Mouse (Mus musculus) hindbrain, embryonic 12.5 days (tissue): ENCODE results near the gene Usp7. TPM values are rescaled to one million over a fixed set of nuclear protein-coding genes. Genes with fewer than 3 reads are reported as not detected.
"Not testable (repeated sequence)": the region's sequence is repeated elsewhere in the genome, so short reads cannot be mapped to it uniquely, and the experiment has no call there.

Source experiments
- ATAC-seq: fragments of 200-750 bp; cut with Nextera tagmentation; 2 replicates; pipeline ENCODE4 v1.8.0; 2017; ENCODE audit warnings: moderate TSS enrichment; ENCODE audit not compliant: low FRiP score
- H3K27ac ChIP-seq: fragments of 300-500 bp; sonication (generic); 2 replicates; pipeline ENCODE4 v1.5.1; 2016; ENCODE audit warnings: mild to moderate bottlenecking
- H3K27me3 ChIP-seq: fragments of 300-500 bp; sonication (generic); 2 replicates; pipeline ENCODE4 v1.6.1; 2016; ENCODE audit warnings: mild to moderate bottlenecking
- H3K36me3 ChIP-seq: fragments of 300-500 bp; sonication (generic); 2 replicates; pipeline ENCODE4 v1.6.1; 2016; ENCODE audit warnings: mild to moderate bottlenecking
- H3K4me1 ChIP-seq: fragments of 300-500 bp; sonication (generic); 2 replicates; pipeline ENCODE4 v1.6.1; 2016
- H3K4me2 ChIP-seq: fragments of 300-500 bp; sonication (generic); replicated peaks from 2 replicates; pipeline ENCODE4 v1.6.1; 2016; ENCODE audit warnings: mild to moderate bottlenecking
- H3K4me3 ChIP-seq: fragments of 300-500 bp; sonication (generic); 2 replicates; pipeline ENCODE4 v1.5.1; 2016; ENCODE audit warnings: mild to moderate bottlenecking
- H3K9ac ChIP-seq: fragments of 300-500 bp; sonication (generic); 2 replicates; pipeline ENCODE4 v1.6.1; 2016; ENCODE audit warnings: mild to moderate bottlenecking, moderate library complexity
- H3K9me3 ChIP-seq: fragments of 300-500 bp; sonication (generic); replicated peaks from 2 replicates; pipeline ENCODE4 v1.6.1; 2016; ENCODE audit warnings: mild to moderate bottlenecking
- WGBS: fragments of 180-500 bp; shearing (Covaris S2); methylation state at CpG from one replicate; pipeline ENCODE4 v1.1.7; 2016; 5-methylcytosine and 5-hydroxymethylcytosine counted together
- polyA plus RNA-seq: library from polyadenylated mRNA; unstranded; fragments of >200 nt; fragmentation: Nextera tagmentation; extraction: Ambion mirVana; gene quantifications from 2 replicates; pipeline ENCODE4 v1.2.1, GENCODE M21; 2016

Gene Usp7
- polyA plus RNA-seq, 1 experiment from 2014 or later, result 34.9 TPM

GRCm38 (mm10) chr16:8743989-8744388 lies 48.1 kb downstream of the Usp7 start:
- WGBS, result 75% methylated on average over 3 of the region's 3 CpGs
- Histone ChIP-seq H3K4me3 (no peak overlapping the region), H3K27me3 (no peaks in the 10 kb centered on the region), H3K9ac (no peak overlapping the region), H3K4me2 (no peak overlapping the region), H3K4me1 (no peaks in the 10 kb centered on the region), H3K36me3 (no peaks in the 10 kb centered on the region), H3K27ac (no peak overlapping the region), H3K9me3 (no peaks in the 10 kb centered on the region)
- no peak for ATAC-seq

GRCm38 (mm10) chr16:8741697-8742096 lies 50.4 kb downstream of the Usp7 start:
- WGBS, result 73% methylated on average over 5 of the region's 5 CpGs
- no peak overlapping the region for H3K4me3 ChIP-seq
- no peak for ATAC-seq
- no peak overlapping the region for H3K27ac ChIP-seq
- no peaks in the 10 kb centered on the region for H3K36me3 ChIP-seq
- no peak overlapping the region for H3K9ac ChIP-seq
- no peaks in the 10 kb centered on the region for H3K9me3 ChIP-seq
- no peaks in the 10 kb centered on the region for H3K27me3 ChIP-seq
- peaks cover 6% of the 10 kb centered on the region for H3K4me1 ChIP-seq
- H3K4me2 ChIP-seq, result no peak overlapping the region

GRCm38 (mm10) chr16:8741110-8741509 lies 51.0 kb downstream of the Usp7 start:
- H3K4me2 ChIP-seq, result no peak overlapping the region
- ATAC-seq, result no peak
- 68% methylated on average over 1 of the region's 1 CpGs for WGBS

GRCm38 (mm10) chr16:8738542-8739514 lies 53.3 kb downstream of the Usp7 start:
- H3K9me3 ChIP-seq, result no peaks in the 10 kb centered on the region

More at GRCm38 (mm10) chr16:8741110-8741509, 51.0 kb downstream of the Usp7 start:
- H3K4me1 ChIP-seq, result peaks cover 12% of the 10 kb centered on the region
- no peak overlapping the region for H3K27ac ChIP-seq
- H3K36me3 ChIP-seq, result no peaks in the 10 kb centered on the region
- no peaks in the 10 kb centered on the region for H3K9me3 ChIP-seq
- H3K4me3 ChIP-seq, result no peak overlapping the region
- no peak overlapping the region for H3K9ac ChIP-seq
- no peaks in the 10 kb centered on the region for H3K27me3 ChIP-seq

GRCm38 (mm10) chr16:8737666-8738541 lies 54.2 kb downstream of the Usp7 start:
- Histone ChIP-seq H3K4me3 (peak overlapping the region; percentile 99), H3K27me3 (no peaks in the 10 kb centered on the region), H3K4me2 (peak overlapping the region; percentile 93), H3K4me1 (peaks cover 28% of the 10 kb centered on the region), H3K9me3 (no peaks in the 10 kb centered on the region), H3K9ac (peak overlapping the region; percentile 97), H3K36me3 (no peaks in the 10 kb centered on the region), H3K27ac (peak overlapping the region; percentile 91)
- peak; percentile 37 for ATAC-seq
- WGBS, result 0% methylated on average over 75 of the region's 110 CpGs

More at GRCm38 (mm10) chr16:8738542-8739514, 53.3 kb downstream of the Usp7 start:
- H3K27ac ChIP-seq, result peak overlapping the region; percentile 95
- whole genome bisulfite sequencing, result 2% methylated on average over 57 of the region's 126 CpGs
- H3K4me3 ChIP-seq, result peak overlapping the region; percentile 99
- peaks cover 28% of the 10 kb centered on the region for H3K4me1 ChIP-seq
- H3K27me3 ChIP-seq, result no peaks in the 10 kb centered on the region
- H3K4me2 ChIP-seq, result peak overlapping the region; percentile 63
- peak; percentile 92 for ATAC-seq
- H3K36me3 ChIP-seq, result no peaks in the 10 kb centered on the region
- H3K9ac ChIP-seq, result peak overlapping the region; percentile 97

- H3K4me3 ChIP-seq, result peak overlapping the region; percentile 99
- H3K27ac ChIP-seq, result peak overlapping the region; percentile 91; the same call in 1 of the 2 replicates
- no peak for ATAC-seq
- peak overlapping the region; percentile 93 for H3K4me2 ChIP-seq
- 1% methylated on average over 11 of the region's 11 CpGs for WGBS
- H3K9me3 ChIP-seq, result no peaks in the 10 kb centered on the region
- H3K27me3 ChIP-seq, result no peaks in the 10 kb centered on the region
- H3K4me1 ChIP-seq, result peaks cover 28% of the 10 kb centered on the region
- H3K9ac ChIP-seq, result peak overlapping the region; percentile 97
- H3K36me3 ChIP-seq, result no peaks in the 10 kb centered on the region
Measured at GRCm38 (mm10) chr16:8737341-8737665, 54.8 kb downstream of the Usp7 start.

GRCm38 (mm10) chr16:8736757-8737156 lies 55.4 kb downstream of the Usp7 start:
- no peaks in the 10 kb centered on the region for H3K9me3 ChIP-seq
- H3K36me3 ChIP-seq, result no peaks in the 10 kb centered on the region
- no peak for ATAC-seq
- H3K4me1 ChIP-seq, result peaks cover 28% of the 10 kb centered on the region
- H3K27me3 ChIP-seq, result no peaks in the 10 kb centered on the region
- no peak overlapping the region for H3K27ac ChIP-seq
- H3K4me3 ChIP-seq, result peak overlapping the region; percentile 99
- WGBS, result 5% methylated on average over 7 of the region's 7 CpGs
- H3K9ac ChIP-seq, result peak overlapping the region; percentile 97
- peak overlapping the region; percentile 93 for H3K4me2 ChIP-seq

- Histone ChIP-seq H3K4me2 (peak overlapping the region; percentile 93), H3K4me3 (peak overlapping the region; percentile 99), H3K27ac (no peak overlapping the region), H3K9ac (peak overlapping the region; percentile 97), H3K9me3 (no peaks in the 10 kb centered on the region), H3K4me1 (peaks cover 31% of the 10 kb centered on the region), H3K27me3 (no peaks in the 10 kb centered on the region), H3K36me3 (no peaks in the 10 kb centered on the region)
- no peak for ATAC-seq
- 29% methylated on average over 8 of the region's 8 CpGs for WGBS
Measured at GRCm38 (mm10) chr16:8736032-8736431, 56.1 kb downstream of the Usp7 start.

GRCm38 (mm10) chr16:8734693-8735092 lies 57.4 kb downstream of the Usp7 start:
- Histone ChIP-seq H3K4me2 (no peak overlapping the region), H3K9ac (no peak overlapping the region), H3K4me1 (peaks cover 31% of the 10 kb centered on the region)

GRCm38 (mm10) chr16:8733624-8734023 lies 58.5 kb downstream of the Usp7 start:
- no peak overlapping the region for H3K4me3 ChIP-seq
- no peaks in the 10 kb centered on the region for H3K36me3 ChIP-seq
- H3K27ac ChIP-seq, result no peak overlapping the region
- peaks cover 35% of the 10 kb centered on the region for H3K4me1 ChIP-seq
- WGBS, result 97% methylated on average over 4 of the region's 4 CpGs
- no peaks in the 10 kb centered on the region for H3K9me3 ChIP-seq
- no peak overlapping the region for H3K4me2 ChIP-seq
- no peak overlapping the region for H3K9ac ChIP-seq
- ATAC-seq, result no peak
- no peaks in the 10 kb centered on the region for H3K27me3 ChIP-seq

More at GRCm38 (mm10) chr16:8734693-8735092, 57.4 kb downstream of the Usp7 start:
- no peak overlapping the region for H3K4me3 ChIP-seq
- 87% methylated on average over 4 of the region's 4 CpGs for WGBS
- H3K27ac ChIP-seq, result no peak overlapping the region
- no peaks in the 10 kb centered on the region for H3K36me3 ChIP-seq
- no peaks in the 10 kb centered on the region for H3K9me3 ChIP-seq
- ATAC-seq, result no peak
- no peaks in the 10 kb centered on the region for H3K27me3 ChIP-seq

GRCm38 (mm10) chr16:8732450-8732849 lies 59.7 kb downstream of the Usp7 start:
- 87% methylated on average over 3 of the region's 4 CpGs for WGBS
- H3K4me2 ChIP-seq, result not testable (repeated sequence)

GRCm38 (mm10) chr16:8731630-8732029 lies 60.5 kb downstream of the Usp7 start:
- Histone ChIP-seq H3K27me3 (no peaks in the 10 kb centered on the region), H3K4me3 (no peak overlapping the region), H3K36me3 (no peaks in the 10 kb centered on the region), H3K9ac (no peak overlapping the region), H3K4me1 (peaks cover 34% of the 10 kb centered on the region), H3K27ac (no peak overlapping the region), H3K4me2 (no peak overlapping the region), H3K9me3 (no peaks in the 10 kb centered on the region)
- ATAC-seq, result no peak
- WGBS, result 88% methylated on average over 7 of the region's 7 CpGs

More at GRCm38 (mm10) chr16:8732450-8732849, 59.7 kb downstream of the Usp7 start:
- H3K9ac ChIP-seq, H3K9me3 ChIP-seq, H3K27ac ChIP-seq, H3K4me3 ChIP-seq, H3K36me3 ChIP-seq, H3K27me3 ChIP-seq, ATAC-seq: not testable (repeated sequence)
- H3K4me1 ChIP-seq, result peaks cover 41% of the 10 kb centered on the region
